Mouse (Mus musculus): Measurements from ENCODE around the gene Gm48552. TPM values are rescaled to one million over a fixed set of nuclear protein-coding genes. Genes with fewer than 3 reads are reported as not detected.

Gm48552 gene
- polyA plus RNA-seq, 1 experiment from 2014 or later: 2.0 TPM

- H3K36me3 ChIP-seq (ENCODE audit: control insufficient read depth, insufficient read depth, low read length): no peaks in the 10 kb centered on the region
- no peak overlapping the region for H3K27ac ChIP-seq (ENCODE audit: low read depth, low read length)
- no peak for ATAC-seq (ENCODE audit: low read depth)
- H3K27me3 ChIP-seq (ENCODE audit: control insufficient read depth, insufficient read depth, low read length): no peaks in the 10 kb centered on the region
- H3K4me1 ChIP-seq (ENCODE audit: control insufficient read depth, insufficient read depth, low read length): peaks cover 23% of the 10 kb centered on the region
- no peak overlapping the region for H3K9ac ChIP-seq (replicated peaks; ENCODE audit: low read depth, low read length)
- no peaks in the 10 kb centered on the region for H3K9me3 ChIP-seq (ENCODE audit: control insufficient read depth, low read length)
- 92% methylated on average over 6 of the region's 6 CpGs for WGBS
- no peak overlapping the region for H3K4me2 ChIP-seq (ENCODE audit: low read depth, low read length)
- no peak overlapping the region for H3K4me3 ChIP-seq (ENCODE audit: low read depth, low read length)
These were observed 8.9 kb upstream of the Gm48552 start for GRCm38 (mm10) chr10:81379809-81380378.

- H3K4me1 ChIP-seq (ENCODE audit: control insufficient read depth, insufficient read depth, low read length): peaks cover 15% of the 10 kb centered on the region
- H3K27me3 ChIP-seq (ENCODE audit: control insufficient read depth, insufficient read depth, low read length): no peaks in the 10 kb centered on the region
- ATAC-seq (ENCODE audit: low read depth): no peak
- no peak overlapping the region for H3K4me2 ChIP-seq (ENCODE audit: low read depth, low read length)
- WGBS: 82% methylated on average over 5 of the region's 5 CpGs
- H3K4me3 ChIP-seq (ENCODE audit: low read depth, low read length): no peak overlapping the region
- H3K9ac ChIP-seq (replicated peaks; ENCODE audit: low read depth, low read length): no peak overlapping the region
- peaks cover 6% of the 10 kb centered on the region for H3K36me3 ChIP-seq (ENCODE audit: control insufficient read depth, insufficient read depth, low read length)
- no peak overlapping the region for H3K27ac ChIP-seq (ENCODE audit: low read depth, low read length)
- no peaks in the 10 kb centered on the region for H3K9me3 ChIP-seq (ENCODE audit: control insufficient read depth, low read length)
These were observed 6.8 kb upstream of the Gm48552 start for GRCm38 (mm10) chr10:81382039-81382438.

- Histone ChIP-seq H3K4me2 (ENCODE audit: low read depth, low read length) (peak within 1 kb of the TSS; percentile 91), H3K4me1 (ENCODE audit: control insufficient read depth, insufficient read depth, low read length) (peaks cover 8% of the 10 kb centered on the region), H3K27me3 (ENCODE audit: control insufficient read depth, insufficient read depth, low read length) (no peaks in the 10 kb centered on the region), H3K9me3 (ENCODE audit: control insufficient read depth, low read length) (no peaks in the 10 kb centered on the region), H3K27ac (ENCODE audit: low read depth, low read length) (peak within 1 kb of the TSS; percentile 84), H3K9ac (replicated peaks; ENCODE audit: low read depth, low read length) (peak within 1 kb of the TSS; percentile 82), H3K36me3 (ENCODE audit: control insufficient read depth, insufficient read depth, low read length) (peaks cover 21% of the 10 kb centered on the region), H3K4me3 (ENCODE audit: low read depth, low read length) (peak within 1 kb of the TSS; percentile 93)
- peak; percentile 95 for ATAC-seq (ENCODE audit: low read depth)
- 7% methylated on average over 53 of the region's 54 CpGs for WGBS
These were observed 4.8 kb upstream of the Gm48552 start, which contains the start of the genes Dohh and Gm48551 for GRCm38 (mm10) chr10:81383802-81384604. Gene Dohh (plus strand): TSS chr10:81384428. Gene Gm48551 (plus strand): TSS chr10:81384466.

GRCm38 (mm10) chr10:81384605-81384982 is 4.2 kb upstream of the Gm48552 start:
- Histone ChIP-seq H3K36me3 (ENCODE audit: control insufficient read depth, insufficient read depth, low read length) (peaks cover 21% of the 10 kb centered on the region), H3K4me1 (ENCODE audit: control insufficient read depth, insufficient read depth, low read length) (peaks cover 8% of the 10 kb centered on the region), H3K9ac (replicated peaks; ENCODE audit: low read depth, low read length) (peak overlapping the region; percentile 82), H3K9me3 (ENCODE audit: control insufficient read depth, low read length) (no peaks in the 10 kb centered on the region), H3K4me2 (ENCODE audit: low read depth, low read length) (peak overlapping the region; percentile 91), H3K4me3 (ENCODE audit: low read depth, low read length) (peak overlapping the region; percentile 93), H3K27me3 (ENCODE audit: control insufficient read depth, insufficient read depth, low read length) (no peaks in the 10 kb centered on the region), H3K27ac (ENCODE audit: low read depth, low read length) (peak overlapping the region; percentile 84)
- WGBS: 1% methylated on average over 19 of the region's 19 CpGs
- peak; percentile 22 for ATAC-seq (ENCODE audit: low read depth)

GRCm38 (mm10) chr10:81385603-81386306 is 3.0 kb upstream of the Gm48552 start:
- H3K27ac ChIP-seq (ENCODE audit: low read depth, low read length): no peak overlapping the region
- H3K27me3 ChIP-seq (ENCODE audit: control insufficient read depth, insufficient read depth, low read length): no peaks in the 10 kb centered on the region
- H3K4me1 ChIP-seq (ENCODE audit: control insufficient read depth, insufficient read depth, low read length): peaks cover 14% of the 10 kb centered on the region
- no peak for ATAC-seq (ENCODE audit: low read depth)
- no peak overlapping the region for H3K9ac ChIP-seq (replicated peaks; ENCODE audit: low read depth, low read length)
- H3K9me3 ChIP-seq (ENCODE audit: control insufficient read depth, low read length): no peaks in the 10 kb centered on the region
- H3K36me3 ChIP-seq (ENCODE audit: control insufficient read depth, insufficient read depth, low read length): peaks cover 21% of the 10 kb centered on the region
- peak overlapping the region; percentile 91 for H3K4me2 ChIP-seq (ENCODE audit: low read depth, low read length)
- peak overlapping the region; percentile 93; the same call in 1 of the 2 replicates for H3K4me3 ChIP-seq (ENCODE audit: low read depth, low read length)
- WGBS: 89% methylated on average over 22 of the region's 22 CpGs

- H3K27ac ChIP-seq (ENCODE audit: low read depth, low read length): no peak overlapping the region
- 95% methylated on average over 20 of the region's 20 CpGs for WGBS
- H3K4me2 ChIP-seq (ENCODE audit: low read depth, low read length): no peak overlapping the region
- peaks cover 14% of the 10 kb centered on the region for H3K4me1 ChIP-seq (ENCODE audit: control insufficient read depth, insufficient read depth, low read length)
- no peaks in the 10 kb centered on the region for H3K9me3 ChIP-seq (ENCODE audit: control insufficient read depth, low read length)
- no peaks in the 10 kb centered on the region for H3K27me3 ChIP-seq (ENCODE audit: control insufficient read depth, insufficient read depth, low read length)
- H3K9ac ChIP-seq (replicated peaks; ENCODE audit: low read depth, low read length): no peak overlapping the region
- ATAC-seq (ENCODE audit: low read depth): no peak
- H3K36me3 ChIP-seq (ENCODE audit: control insufficient read depth, insufficient read depth, low read length): peaks cover 21% of the 10 kb centered on the region
- H3K4me3 ChIP-seq (ENCODE audit: low read depth, low read length): no peak overlapping the region
These were observed 1.1 kb upstream of the Gm48552 start for GRCm38 (mm10) chr10:81387716-81388115.

- no peak overlapping the region for H3K4me2 ChIP-seq (ENCODE audit: low read depth, low read length)
- peaks cover 21% of the 10 kb centered on the region for H3K4me1 ChIP-seq (ENCODE audit: control insufficient read depth, insufficient read depth, low read length)
- H3K4me3 ChIP-seq (ENCODE audit: low read depth, low read length): no peak overlapping the region
- no peaks in the 10 kb centered on the region for H3K27me3 ChIP-seq (ENCODE audit: control insufficient read depth, insufficient read depth, low read length)
- no peak overlapping the region for H3K9ac ChIP-seq (replicated peaks; ENCODE audit: low read depth, low read length)
- ATAC-seq (ENCODE audit: low read depth): no peak
- H3K9me3 ChIP-seq (ENCODE audit: control insufficient read depth, low read length): no peaks in the 10 kb centered on the region
- peaks cover 21% of the 10 kb centered on the region for H3K36me3 ChIP-seq (ENCODE audit: control insufficient read depth, insufficient read depth, low read length)
- H3K27ac ChIP-seq (ENCODE audit: low read depth, low read length): no peak overlapping the region
- 58% methylated on average over 3 of the region's 3 CpGs for WGBS
These were observed 568 bp downstream of the Gm48552 start for GRCm38 (mm10) chr10:81389373-81389772.

GRCm38 (mm10) chr10:81389801-81390677 is 1.2 kb downstream of the Gm48552 start:
- H3K4me2 ChIP-seq (ENCODE audit: low read depth, low read length): no peak overlapping the region
- H3K4me3 ChIP-seq (ENCODE audit: low read depth, low read length): no peak overlapping the region
- no peak overlapping the region for H3K27ac ChIP-seq (ENCODE audit: low read depth, low read length)
- H3K36me3 ChIP-seq (ENCODE audit: control insufficient read depth, insufficient read depth, low read length): peaks cover 21% of the 10 kb centered on the region
- 61% methylated on average over 23 of the region's 23 CpGs for WGBS
- H3K4me1 ChIP-seq (ENCODE audit: control insufficient read depth, insufficient read depth, low read length): peaks cover 17% of the 10 kb centered on the region
- ATAC-seq (ENCODE audit: low read depth): peak; percentile 61
- H3K9me3 ChIP-seq (ENCODE audit: control insufficient read depth, low read length): no peaks in the 10 kb centered on the region
- H3K27me3 ChIP-seq (ENCODE audit: control insufficient read depth, insufficient read depth, low read length): no peaks in the 10 kb centered on the region
- H3K9ac ChIP-seq (replicated peaks; ENCODE audit: low read depth, low read length): no peak overlapping the region

Measured in neural tube, embryonic 14.5 days (tissue).